Mouse (Mus musculus) heart, postnatal 0 days (tissue): ENCODE results near the gene Tmem205. TPM values are rescaled to one million over a fixed set of nuclear protein-coding genes. Genes with fewer than 3 reads are reported as not detected.

Source experiments
- ATAC-seq: fragments of 200-750 bp; cut with Nextera tagmentation; 2 replicates; pipeline ENCODE4 v1.8.0; 2017; ENCODE audit warnings: low read depth, moderate number of reproducible peaks, moderate library complexity; ENCODE audit not compliant: insufficient read depth
- DNase-seq: peaks from one replicate; pipeline ENCODE4 v3.0.0-alpha.2; 2016; ENCODE audit warnings: low spot score
- H3K27ac ChIP-seq: fragments of 300-500 bp; sonication (generic); 2 replicates; pipeline ENCODE4 v1.5.1; 2014; ENCODE audit warnings: low read depth, mild to moderate bottlenecking
- H3K27me3 ChIP-seq: fragments of 300-500 bp; sonication (generic); 2 replicates; pipeline ENCODE4 v1.6.1; 2014; ENCODE audit warnings: low read length, mixed read lengths; ENCODE audit not compliant: control insufficient read depth, insufficient read depth
- H3K36me3 ChIP-seq: fragments of 300-500 bp; sonication (generic); replicated peaks from 2 replicates; pipeline ENCODE4 v1.6.1; 2014; ENCODE audit warnings: low read length, mixed read lengths; ENCODE audit not compliant: control insufficient read depth, insufficient read depth
- H3K4me1 ChIP-seq: fragments of 300-500 bp; sonication (generic); 2 replicates; pipeline ENCODE4 v1.6.1; 2014; ENCODE audit warnings: antibody characterized with exemption; ENCODE audit not compliant: control insufficient read depth, insufficient read depth
- H3K4me2 ChIP-seq: fragments of 300-500 bp; sonication (generic); 2 replicates; pipeline ENCODE4 v1.6.1; 2014; ENCODE audit warnings: low read depth, mild to moderate bottlenecking, low read length, moderate library complexity
- H3K4me3 ChIP-seq: fragments of 300-500 bp; sonication (generic); 2 replicates; pipeline ENCODE4 v1.5.1; 2014; ENCODE audit warnings: low read depth, low read length
- H3K9ac ChIP-seq: fragments of 300-500 bp; sonication (generic); replicated peaks from 2 replicates; pipeline ENCODE4 v1.6.1; 2014; ENCODE audit warnings: low read depth, low read length, mixed read lengths
- H3K9me3 ChIP-seq: fragments of 300-500 bp; sonication (generic); replicated peaks from 2 replicates; pipeline ENCODE4 v1.6.1; 2016; ENCODE audit warnings: low read length; ENCODE audit not compliant: control insufficient read depth
- CTCF ChIP-seq: IDR thresholded peaks from 2 replicates; pipeline ENCODE4 v1.5.1; 2016; ENCODE audit warnings: antibody characterized with exemption, control low read depth, low read depth
- EP300 ChIP-seq: IDR thresholded peaks from 2 replicates; pipeline ENCODE4 v1.6.1; 2016; ENCODE audit warnings: antibody characterized with exemption, low read depth
- WGBS: fragments of 180-500 bp; shearing (Covaris S2); extraction: QIAGEN DNeasy Blood & Tissue Kit; methylation state at CpG from one replicate; pipeline ENCODE4 v1.1.7; 2014; 5-methylcytosine and 5-hydroxymethylcytosine counted together
- polyA plus RNA-seq: library from polyadenylated mRNA; unstranded; fragments of >200 nt; fragmentation: Nextera tagmentation; extraction: Ambion mirVana; gene quantifications from 2 replicates; pipeline ENCODE4 v1.2.1, GENCODE M21; 2015
- total RNA-seq: library from RNA; depleted of rRNA; stranded (reverse); fragments of >200 nt; gene quantifications from 2 replicates; pipeline ENCODE4 v1.2.3, GENCODE M21; 2014; ENCODE audit warnings: low replicate concordance; rRNA removed

The Tmem205 gene
- total and polyA plus RNA-seq, 2 experiments from 2014 or later = 44.8 to 53.9 TPM

DNA sequence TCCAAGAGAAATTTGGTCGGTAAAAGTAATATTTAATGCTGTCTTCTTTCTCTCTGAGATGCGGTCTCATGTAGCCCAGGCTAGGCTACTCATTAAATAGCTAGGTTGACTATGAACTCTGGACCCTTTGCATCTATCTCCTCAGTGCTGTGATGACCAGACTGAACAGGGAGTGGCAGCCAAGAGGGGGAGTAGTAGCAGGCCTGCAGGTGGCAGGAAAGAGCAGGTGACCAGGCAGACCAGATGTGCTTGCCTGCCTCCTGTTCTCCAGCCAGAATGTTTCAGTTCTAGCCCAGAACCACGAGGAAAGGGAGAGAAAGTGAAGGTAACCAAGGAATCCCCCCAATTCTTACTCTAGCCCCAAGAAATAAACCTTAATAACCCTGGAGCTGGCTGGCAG lies 38.1 kb downstream of the Tmem205 start:
- 53% methylated on average over 3 of the region's 3 CpGs for WGBS

DNA sequence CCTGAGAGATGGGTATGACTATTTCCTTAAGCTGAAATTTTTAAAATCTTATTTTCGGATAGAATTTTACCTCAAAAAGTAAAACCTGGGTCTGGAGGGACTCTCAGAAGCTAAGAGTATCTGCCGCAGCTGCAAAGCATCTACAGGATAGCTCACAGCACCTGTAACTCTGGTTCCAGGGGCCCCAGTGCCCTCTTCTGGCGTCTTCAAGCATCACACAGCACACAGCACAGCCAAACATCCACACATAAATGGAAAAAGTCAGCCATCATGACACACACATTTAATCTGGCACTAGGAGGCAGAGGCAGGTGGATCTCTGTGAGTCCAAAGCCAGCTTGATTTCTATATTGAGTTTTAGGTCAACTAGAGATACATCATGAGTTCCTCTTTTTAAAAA lies 50.8 kb downstream of the Tmem205 start:
- Histone ChIP-seq H3K27me3 (no peaks in the 10 kb centered on the region), H3K4me2 (no peak overlapping the region), H3K9ac (no peak overlapping the region), H3K9me3 (no peaks in the 10 kb centered on the region), H3K4me3 (no peak overlapping the region), H3K4me1 (no peaks in the 10 kb centered on the region), H3K36me3 (no peaks in the 10 kb centered on the region), H3K27ac (no peak overlapping the region)
- no peak for ATAC-seq
- WGBS = 52% methylated on average over 3 of the region's 3 CpGs
- no peak for DNase-seq
- TF ChIP-seq EP300 (no peak), CTCF (peak; percentile 9; the same call in 1 of the 2 replicates)

More for the DNA sequence above, 38.1 kb downstream of the Tmem205 start:
- no peaks in the 10 kb centered on the region for H3K36me3 ChIP-seq
- no peaks in the 10 kb centered on the region for H3K4me1 ChIP-seq
- no peak overlapping the region for H3K9ac ChIP-seq
- no peak overlapping the region for H3K27ac ChIP-seq
- DNase-seq (no peak), ATAC-seq (no peak)
- H3K9me3 ChIP-seq = no peaks in the 10 kb centered on the region
- H3K4me2 ChIP-seq = no peak overlapping the region
- TF ChIP-seq CTCF = peak; percentile 25; the same call in 1 of the 2 replicates
- no peak for TF ChIP-seq EP300
- H3K27me3 ChIP-seq = no peaks in the 10 kb centered on the region
- H3K4me3 ChIP-seq = no peak overlapping the region

DNA sequence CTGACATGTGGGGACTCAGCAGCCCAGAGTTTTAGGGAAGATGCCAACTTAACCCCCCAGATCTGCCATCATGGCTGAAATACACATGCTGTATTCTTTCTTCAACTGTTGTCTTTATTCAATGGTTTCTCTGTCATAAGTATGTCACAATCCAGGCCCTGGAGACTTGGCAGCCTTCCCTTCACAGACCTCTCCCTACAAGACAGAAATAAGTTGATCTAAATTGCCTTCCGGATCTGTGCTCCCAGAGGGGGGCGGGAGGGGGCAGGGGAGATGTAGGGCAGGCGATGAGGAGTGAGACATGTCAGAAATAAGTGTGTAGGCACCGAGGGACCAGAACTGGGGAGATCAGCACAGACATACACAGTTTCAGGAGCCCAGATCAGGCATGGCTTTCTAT lies 55.2 kb downstream of the Tmem205 start:
- TF ChIP-seq CTCF (no peak), EP300 (no peak)
- Histone ChIP-seq H3K9ac (no peak overlapping the region), H3K4me1 (no peaks in the 10 kb centered on the region), H3K27ac (no peak overlapping the region), H3K4me3 (no peak overlapping the region), H3K4me2 (no peak overlapping the region), H3K36me3 (no peaks in the 10 kb centered on the region), H3K9me3 (no peaks in the 10 kb centered on the region), H3K27me3 (no peaks in the 10 kb centered on the region)
- no peak for DNase-seq
- WGBS = 21% methylated on average over 4 of the region's 4 CpGs
- ATAC-seq = no peak

Other genes starting within 250 kb of the Tmem205 start
- gene Ldlr, start 204.1 kb downstream of the Tmem205 start, total RNA-seq = 36.8 and 42.9 TPM in 2 replicates
- 8.0 and 10.9 TPM in 2 replicates for gene Ldlr, start 204.1 kb downstream of the Tmem205 start, polyA plus RNA-seq
- gene Spc24, start 167.3 kb downstream of the Tmem205 start, total RNA-seq = 22.3 and 76.0 TPM in 2 replicates
- 35.2 and 40.3 TPM in 2 replicates for gene Spc24, start 167.3 kb downstream of the Tmem205 start, polyA plus RNA-seq
- gene Kank2, start 128.8 kb downstream of the Tmem205 start, total RNA-seq = 78.5 and 92.4 TPM in 2 replicates
- gene Kank2, start 128.8 kb downstream of the Tmem205 start, polyA plus RNA-seq = 10.3 and 10.9 TPM in 2 replicates
- not detected in 2 replicates for gene Angptl8, start 92.0 kb downstream of the Tmem205 start, total RNA-seq
- gene Angptl8, start 92.0 kb downstream of the Tmem205 start, polyA plus RNA-seq = 0.55 and 0.69 TPM in 2 replicates
- 38.5 and 65.3 TPM in 2 replicates for gene Dock6, start 74.9 kb downstream of the Tmem205 start, total RNA-seq
- gene Dock6, start 74.9 kb downstream of the Tmem205 start, polyA plus RNA-seq = 19.1 and 22.7 TPM in 2 replicates
- gene Rab3d, start 9.4 kb downstream of the Tmem205 start, total RNA-seq = 8.9 and 11.2 TPM in 2 replicates
- 7.7 and 7.9 TPM in 2 replicates for gene Rab3d, start 9.4 kb downstream of the Tmem205 start, polyA plus RNA-seq
- gene Ccdc159, start 85 bp downstream of the Tmem205 start, total RNA-seq = 0.88 TPM in 1 of 2 replicates, not detected in the other
- gene Ccdc159, start 85 bp downstream of the Tmem205 start, polyA plus RNA-seq = 0.77 and 0.97 TPM in 2 replicates
- gene Plppr2, start 9.5 kb upstream of the Tmem205 start, total RNA-seq = 2.6 and 6.4 TPM in 2 replicates
- 0.86 and 1.4 TPM in 2 replicates for gene Plppr2, start 9.5 kb upstream of the Tmem205 start, polyA plus RNA-seq
- 14.3 and 19.5 TPM in 2 replicates for gene Swsap1, start 28.2 kb upstream of the Tmem205 start, total RNA-seq
- 4.6 and 5.1 TPM in 2 replicates for gene Swsap1, start 28.2 kb upstream of the Tmem205 start, polyA plus RNA-seq
- gene Epor, start 36.0 kb upstream of the Tmem205 start, total RNA-seq = 0.27 and 2.8 TPM in 2 replicates
- 2.6 and 3.4 TPM in 2 replicates for gene Epor, start 36.0 kb upstream of the Tmem205 start, polyA plus RNA-seq
- 0.39 and 11.4 TPM in 2 replicates for gene Rgl3, start 61.9 kb upstream of the Tmem205 start, total RNA-seq
- gene Rgl3, start 61.9 kb upstream of the Tmem205 start, polyA plus RNA-seq = 0.63 and 0.75 TPM in 2 replicates
- 0.15 TPM in 1 of 2 replicates, not detected in the other for gene Ccdc151, start 75.1 kb upstream of the Tmem205 start, total RNA-seq
- gene Ccdc151, start 75.1 kb upstream of the Tmem205 start, polyA plus RNA-seq = 0.12 and 0.18 TPM in 2 replicates
- 49.0 and 58.2 TPM in 2 replicates for gene Prkcsh, start 75.2 kb upstream of the Tmem205 start, total RNA-seq
- gene Prkcsh, start 75.2 kb upstream of the Tmem205 start, polyA plus RNA-seq = 33.7 and 34.6 TPM in 2 replicates
- gene Elavl3, start 124.5 kb upstream of the Tmem205 start, total RNA-seq = 0.04 and 0.15 TPM in 2 replicates
- 0.03 TPM in 1 of 2 replicates, not detected in the other for gene Elavl3, start 124.5 kb upstream of the Tmem205 start, polyA plus RNA-seq
- not detected in 2 replicates for gene Gm49318, start 143.7 kb upstream of the Tmem205 start, total RNA-seq
- not detected in 2 replicates for gene Gm49318, start 143.7 kb upstream of the Tmem205 start, polyA plus RNA-seq
- gene Zfp653, start 143.8 kb upstream of the Tmem205 start, total RNA-seq = 26.1 and 27.4 TPM in 2 replicates
- gene Zfp653, start 143.8 kb upstream of the Tmem205 start, polyA plus RNA-seq = 4.0 and 4.3 TPM in 2 replicates
- gene Ecsit, start 157.9 kb upstream of the Tmem205 start, total RNA-seq = 106 and 138 TPM in 2 replicates
- gene Ecsit, start 157.9 kb upstream of the Tmem205 start, polyA plus RNA-seq = 80.1 and 82.0 TPM in 2 replicates
- gene Cnn1, start 171.7 kb upstream of the Tmem205 start, total RNA-seq = 56.3 and 305 TPM in 2 replicates
- 41.3 and 53.5 TPM in 2 replicates for gene Cnn1, start 171.7 kb upstream of the Tmem205 start, polyA plus RNA-seq
- 86.6 and 132 TPM in 2 replicates for gene Elof1, start 189.6 kb upstream of the Tmem205 start, total RNA-seq
- gene Elof1, start 189.6 kb upstream of the Tmem205 start, polyA plus RNA-seq = 82.3 and 89.1 TPM in 2 replicates
- gene Acp5, start 208.2 kb upstream of the Tmem205 start, total RNA-seq = 0.77 and 4.4 TPM in 2 replicates
- 2.0 TPM in 2 replicates for gene Acp5, start 208.2 kb upstream of the Tmem205 start, polyA plus RNA-seq
- gene Pigyl, start 229.3 kb upstream of the Tmem205 start, total RNA-seq = 7.4 and 28.1 TPM in 2 replicates
- gene Pigyl, start 229.3 kb upstream of the Tmem205 start, polyA plus RNA-seq = 61.7 and 68.1 TPM in 2 replicates